13 mouse cellular contexts compared by ENCODE assay signal in the genomic region with DNA sequence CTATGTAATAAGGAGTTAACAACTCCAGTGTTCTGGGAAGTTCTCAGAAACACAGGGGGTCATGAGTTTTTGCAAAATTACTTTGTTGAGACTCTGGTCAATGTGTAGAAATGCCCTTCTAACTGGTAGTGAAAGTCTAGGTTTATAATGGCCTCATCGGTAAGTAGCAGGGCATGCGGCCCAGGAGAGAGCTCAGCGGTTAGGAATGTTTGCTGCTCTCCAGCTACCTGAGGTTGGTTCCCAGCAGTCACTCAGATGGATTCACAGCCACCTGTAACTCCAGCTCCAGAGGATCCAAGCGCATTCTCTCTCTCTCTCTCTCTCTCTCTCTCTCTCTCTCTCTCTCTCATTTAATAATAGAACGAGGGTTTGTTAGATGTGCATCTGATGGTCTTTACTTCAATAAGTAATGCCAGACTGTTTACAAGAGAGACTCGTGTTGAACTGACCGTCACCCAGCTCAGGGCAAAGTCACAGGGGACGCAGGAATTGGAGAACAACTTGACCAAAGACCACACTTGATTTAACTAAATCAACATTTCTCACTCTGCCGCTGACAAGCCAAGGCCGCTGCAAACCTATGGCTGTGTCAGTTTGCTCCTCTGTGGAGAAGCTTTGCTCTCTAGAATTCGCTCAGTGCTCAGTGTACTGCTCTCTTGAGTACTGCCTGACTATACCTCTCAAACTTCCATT.
"Had no signal": no experiment of that assay in that cellular context is flagged by ENCODE, and none has a peak within 500 bp of the region (broad histone marks: within the 10 kb centered on the region; RNA-seq: fewer than 3 reads in every experiment).

No protein-coding gene starts in this region.

- H3K9ac ChIP-seq: limb, embryonic 13.5 days; midbrain, embryonic 13.5 days; neural tube, embryonic 12.5 days had no signal

- H3K9me3 ChIP-seq: limb, embryonic 13.5 days; midbrain, embryonic 13.5 days; neural tube, embryonic 12.5 days had no signal

- H3K4me1 ChIP-seq: limb, embryonic 13.5 days; midbrain, embryonic 13.5 days; neural tube, embryonic 12.5 days had no signal

- H3K27ac ChIP-seq: hindbrain, postnatal 0 days; limb, embryonic 13.5 days; midbrain, embryonic 13.5 days; neural tube, embryonic 12.5 days had no signal

- DNase-seq: kidney, adult 11 months; kidney, adult 9 months; kidney, postnatal 10 days; kidney, postnatal 4 days; left cerebral cortex, postnatal 4 days; right cerebral cortex, adult 18-20 months; right cerebral cortex, postnatal 25 days; thymus, postnatal 36 days had no signal

- H3K4me3 ChIP-seq: layer of hippocampus, adult 2 months; limb, embryonic 13.5 days; midbrain, embryonic 13.5 days; neural tube, embryonic 12.5 days had no signal

- H3K27me3 ChIP-seq: limb, embryonic 13.5 days; midbrain, embryonic 13.5 days; neural tube, embryonic 12.5 days had no signal

- ATAC-seq: hindbrain, postnatal 0 days; midbrain, embryonic 13.5 days had no signal

- H3K36me3 ChIP-seq: limb, embryonic 13.5 days; midbrain, embryonic 13.5 days; neural tube, embryonic 12.5 days had no signal

- H3K4me2 ChIP-seq: limb, embryonic 13.5 days; midbrain, embryonic 13.5 days; neural tube, embryonic 12.5 days had no signal
